Mouse (Mus musculus): ENCODE data around the gene Sat2. TPM values are rescaled to one million over a fixed set of nuclear protein-coding genes. Genes with fewer than 3 reads are reported as not detected.
"Not testable (repeated sequence)": the region's sequence is repeated elsewhere in the genome, so short reads cannot be mapped to it uniquely, and the experiment has no call there.

Sat2 gene
- polyA plus RNA-seq, 1 experiment from 2014 or later = 16.9 TPM

DNA sequence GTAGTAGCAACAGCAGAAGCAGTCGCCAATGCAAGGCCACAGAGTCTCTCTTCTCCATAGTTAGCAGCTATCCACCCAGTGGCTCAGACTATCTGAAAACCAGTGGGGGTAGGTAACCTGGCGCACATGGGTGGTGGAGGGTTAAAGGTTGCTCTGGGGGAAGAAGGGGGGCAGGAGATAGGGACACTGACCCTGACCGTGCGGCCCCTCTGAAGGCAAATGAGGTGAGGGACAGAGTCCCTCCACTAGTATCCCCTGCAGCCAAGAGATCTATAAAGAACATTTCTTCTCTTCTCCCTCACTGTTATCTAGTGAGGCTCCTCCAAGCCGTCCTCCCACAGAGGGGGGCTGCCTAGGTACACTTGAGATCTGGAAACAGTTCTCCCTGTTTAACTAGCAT is 4.0 kb upstream of the Sat2 start, which contains the start of gene Shbg:
Shbg (minus strand) TSS at position 101 of the 400 bp plus-strand sequence.
- H3K4me1 ChIP-seq (ENCODE audit: control insufficient read depth, insufficient read depth, low read length) = peaks cover 4% of the 10 kb centered on the region; the same call in 1 of the 2 replicates
- no peaks in the 10 kb centered on the region for H3K27me3 ChIP-seq (ENCODE audit: control insufficient read depth, insufficient read depth, low read length)
- H3K4me3 ChIP-seq (ENCODE audit: low read length) = no peak within 1 kb of the TSS
- no peak for ATAC-seq (ENCODE audit: low FRiP score, low TSS enrichment)
- no peak within 1 kb of the TSS for H3K9ac ChIP-seq (ENCODE audit: low read depth, low read length)
- 76% methylated on average over 5 of the region's 5 CpGs for WGBS
- H3K9me3 ChIP-seq (ENCODE audit: control insufficient read depth, low read length) = no peaks in the 10 kb centered on the region
- no peak within 1 kb of the TSS for H3K27ac ChIP-seq (ENCODE audit: low read depth, low read length)
- H3K4me2 ChIP-seq (replicated peaks; ENCODE audit: low read depth, low read length) = no peak within 1 kb of the TSS
- H3K36me3 ChIP-seq (ENCODE audit: control insufficient read depth, insufficient read depth, low read length) = no peaks in the 10 kb centered on the region

DNA sequence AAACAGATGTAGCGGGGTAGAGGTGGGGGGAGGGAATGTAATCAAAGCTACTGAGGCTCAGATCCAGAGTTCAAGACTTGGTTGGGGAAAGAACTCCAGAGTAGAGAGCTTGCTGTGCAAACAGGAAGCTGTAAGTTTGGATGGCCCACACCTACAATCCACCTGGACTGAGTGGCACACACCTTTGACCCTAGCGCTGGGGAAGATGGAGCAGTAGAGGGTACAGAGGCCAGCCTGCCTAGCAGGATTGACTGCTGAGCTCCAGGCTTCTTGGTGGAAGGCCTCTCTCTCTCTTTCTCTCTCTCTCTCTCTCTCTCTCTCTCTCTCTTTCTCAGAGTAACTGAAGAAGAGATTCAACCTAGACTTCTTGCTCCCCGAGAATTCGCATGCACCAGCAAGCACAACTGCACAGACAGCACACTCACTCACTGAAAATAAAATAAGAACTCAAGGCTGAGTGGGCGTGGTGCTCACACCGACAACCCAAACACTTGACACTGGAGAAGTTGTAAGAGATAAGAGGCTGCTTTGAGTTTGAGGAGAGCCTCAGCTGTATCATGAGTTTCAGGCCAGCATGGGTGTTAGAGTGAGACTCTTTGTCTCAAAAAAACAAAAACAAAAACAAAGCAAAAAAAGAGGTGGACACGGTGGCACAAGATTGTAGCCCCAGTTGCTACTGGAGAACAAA is 1.3 kb upstream of the Sat2 start:
- no peak overlapping the region for H3K27ac ChIP-seq (ENCODE audit: low read depth, low read length)
- no peak overlapping the region for H3K4me3 ChIP-seq (ENCODE audit: low read length)
- no peaks in the 10 kb centered on the region for H3K27me3 ChIP-seq (ENCODE audit: control insufficient read depth, insufficient read depth, low read length)
- no peak for ATAC-seq (ENCODE audit: low FRiP score, low TSS enrichment)
- no peak overlapping the region for H3K9ac ChIP-seq (ENCODE audit: low read depth, low read length)
- no peak overlapping the region for H3K4me2 ChIP-seq (replicated peaks; ENCODE audit: low read depth, low read length)
- no peaks in the 10 kb centered on the region for H3K9me3 ChIP-seq (ENCODE audit: control insufficient read depth, low read length)
- 80% methylated on average over 7 of the region's 7 CpGs for WGBS
- H3K4me1 ChIP-seq (ENCODE audit: control insufficient read depth, insufficient read depth, low read length) = no peaks in the 10 kb centered on the region; the same call in 1 of the 2 replicates
- no peaks in the 10 kb centered on the region for H3K36me3 ChIP-seq (ENCODE audit: control insufficient read depth, insufficient read depth, low read length)

DNA sequence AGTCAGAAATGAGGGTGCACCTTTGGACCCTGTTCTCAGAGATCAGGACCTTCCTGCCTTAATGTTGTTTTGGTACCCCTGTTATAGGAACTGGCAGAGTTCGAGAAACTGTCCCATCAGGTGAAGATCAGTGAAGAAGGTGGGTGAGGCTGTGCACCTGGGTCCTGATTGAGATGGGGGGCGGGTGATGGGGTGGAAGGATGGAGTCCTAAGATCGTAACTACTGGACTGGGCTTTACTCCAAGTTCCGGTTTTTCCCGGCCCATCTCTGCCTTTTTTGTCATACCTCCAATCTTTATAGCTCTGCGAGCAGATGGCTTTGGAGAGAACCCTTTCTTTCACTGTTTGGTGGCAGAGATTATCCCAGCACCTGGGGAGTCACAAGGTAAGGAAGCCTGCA is 582 bp downstream of the Sat2 start:
- Histone ChIP-seq H3K36me3 (ENCODE audit: control insufficient read depth, insufficient read depth, low read length) (no peaks in the 10 kb centered on the region), H3K27ac (ENCODE audit: low read depth, low read length) (peak overlapping the region; percentile 45; the same call in 1 of the 2 replicates), H3K4me2 (replicated peaks; ENCODE audit: low read depth, low read length) (peak overlapping the region; percentile 71), H3K9me3 (ENCODE audit: control insufficient read depth, low read length) (no peaks in the 10 kb centered on the region), H3K4me1 (ENCODE audit: control insufficient read depth, insufficient read depth, low read length) (no peaks in the 10 kb centered on the region; the same call in 1 of the 2 replicates), H3K4me3 (ENCODE audit: low read length) (peak overlapping the region; percentile 51), H3K27me3 (ENCODE audit: control insufficient read depth, insufficient read depth, low read length) (no peaks in the 10 kb centered on the region), H3K9ac (ENCODE audit: low read depth, low read length) (peak overlapping the region; percentile 67)
- ATAC-seq (ENCODE audit: low FRiP score, low TSS enrichment) = 0 out of 2 replicates have a peak, but pooled peaks have one; percentile 26
- 29% methylated on average over 6 of the region's 6 CpGs for WGBS

DNA sequence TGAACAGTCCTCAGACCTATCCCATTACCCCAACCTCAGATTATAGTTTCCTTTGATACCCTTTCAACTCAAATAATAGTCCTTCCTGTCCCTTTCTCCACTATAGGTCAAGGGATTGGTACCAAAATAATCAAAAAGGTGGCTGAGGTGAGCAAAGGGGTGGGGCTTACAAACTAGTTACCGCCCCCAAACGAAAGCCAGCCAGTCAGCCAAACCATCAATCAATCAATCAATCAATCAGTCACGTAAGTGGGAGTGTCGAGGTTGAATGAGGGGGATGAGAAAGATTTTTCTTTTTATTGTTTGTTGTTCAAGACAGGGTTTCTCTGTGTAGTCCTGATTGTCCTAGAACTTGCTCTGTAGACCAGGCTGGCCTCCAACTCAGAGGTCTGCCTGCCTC is 1.2 kb downstream of the Sat2 start:
- no peaks in the 10 kb centered on the region; the same call in 1 of the 2 replicates for H3K4me1 ChIP-seq (ENCODE audit: control insufficient read depth, insufficient read depth, low read length)
- peak overlapping the region; percentile 67; the same call in 1 of the 2 replicates for H3K9ac ChIP-seq (ENCODE audit: low read depth, low read length)
- no peaks in the 10 kb centered on the region for H3K27me3 ChIP-seq (ENCODE audit: control insufficient read depth, insufficient read depth, low read length)
- peak overlapping the region; percentile 51 for H3K4me3 ChIP-seq (ENCODE audit: low read length)
- no peaks in the 10 kb centered on the region for H3K9me3 ChIP-seq (ENCODE audit: control insufficient read depth, low read length)
- H3K27ac ChIP-seq (ENCODE audit: low read depth, low read length) = no peak overlapping the region
- H3K36me3 ChIP-seq (ENCODE audit: control insufficient read depth, insufficient read depth, low read length) = no peaks in the 10 kb centered on the region
- H3K4me2 ChIP-seq (replicated peaks; ENCODE audit: low read depth, low read length) = peak overlapping the region; percentile 71
- WGBS = 58% methylated on average over 4 of the region's 4 CpGs
- ATAC-seq (ENCODE audit: low FRiP score, low TSS enrichment) = no peak

DNA sequence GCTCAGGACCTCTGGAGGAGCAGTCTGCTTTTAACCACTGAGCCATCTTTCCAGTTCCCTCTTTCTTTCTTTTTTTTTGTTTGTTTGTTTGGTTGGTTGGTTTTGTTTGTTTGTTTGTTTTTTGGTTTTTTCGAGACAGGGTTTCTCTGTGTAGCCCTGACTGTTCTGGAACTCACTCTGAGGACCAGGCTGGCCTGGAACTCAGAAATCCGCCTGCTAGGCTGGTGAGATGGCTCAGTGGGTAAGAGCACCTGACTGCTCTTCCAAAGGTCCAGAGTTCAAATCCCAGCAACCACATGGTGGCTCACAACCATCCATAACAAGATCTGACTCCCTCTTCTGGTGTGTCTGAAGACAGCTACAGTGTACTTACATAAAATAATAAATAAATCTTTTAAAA is 2.5 kb downstream of the Sat2 start:
- not testable (repeated sequence) for H3K4me3 ChIP-seq (ENCODE audit: low read length); H3K27ac ChIP-seq (ENCODE audit: low read depth, low read length); ATAC-seq (ENCODE audit: low FRiP score, low TSS enrichment); H3K4me2 ChIP-seq (replicated peaks; ENCODE audit: low read depth, low read length); H3K4me1 ChIP-seq (ENCODE audit: control insufficient read depth, insufficient read depth, low read length); H3K9me3 ChIP-seq (ENCODE audit: control insufficient read depth, low read length); H3K27me3 ChIP-seq (ENCODE audit: control insufficient read depth, insufficient read depth, low read length); H3K36me3 ChIP-seq (ENCODE audit: control insufficient read depth, insufficient read depth, low read length); H3K9ac ChIP-seq (ENCODE audit: low read depth, low read length)
- 85% methylated on average over 2 of the region's 2 CpGs for WGBS

DNA sequence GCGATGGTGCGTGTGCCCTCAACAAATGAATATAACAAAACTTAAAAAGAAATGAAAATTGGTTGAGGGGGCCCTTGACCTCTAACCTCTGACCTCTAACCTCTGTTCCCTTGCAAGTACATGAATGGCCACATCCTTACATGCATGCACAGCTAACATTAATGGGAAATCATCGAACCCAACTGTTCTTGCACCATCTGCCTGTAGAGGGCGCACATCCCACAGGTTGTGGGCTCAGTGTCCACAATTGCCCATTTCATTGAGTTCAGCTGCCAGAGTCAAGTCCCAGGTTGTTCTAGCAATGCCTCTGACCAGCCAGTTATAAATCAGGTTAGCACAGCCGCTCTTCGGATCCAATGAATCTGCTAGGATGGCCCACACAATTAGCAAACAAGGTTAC is 6.5 kb downstream of the Sat2 start:
- H3K4me3 ChIP-seq (ENCODE audit: low read length) = no peak overlapping the region
- no peak overlapping the region for H3K27ac ChIP-seq (ENCODE audit: low read depth, low read length)
- no peak overlapping the region for H3K4me2 ChIP-seq (replicated peaks; ENCODE audit: low read depth, low read length)
- no peak overlapping the region for H3K9ac ChIP-seq (ENCODE audit: low read depth, low read length)
- H3K36me3 ChIP-seq (ENCODE audit: control insufficient read depth, insufficient read depth, low read length) = no peaks in the 10 kb centered on the region
- no peaks in the 10 kb centered on the region for H3K9me3 ChIP-seq (ENCODE audit: control insufficient read depth, low read length)
- no peaks in the 10 kb centered on the region for H3K27me3 ChIP-seq (ENCODE audit: control insufficient read depth, insufficient read depth, low read length)
- no peak for ATAC-seq (ENCODE audit: low FRiP score, low TSS enrichment)
- WGBS = 34% methylated on average over 6 of the region's 6 CpGs
- no peaks in the 10 kb centered on the region for H3K4me1 ChIP-seq (ENCODE audit: control insufficient read depth, insufficient read depth, low read length)

DNA sequence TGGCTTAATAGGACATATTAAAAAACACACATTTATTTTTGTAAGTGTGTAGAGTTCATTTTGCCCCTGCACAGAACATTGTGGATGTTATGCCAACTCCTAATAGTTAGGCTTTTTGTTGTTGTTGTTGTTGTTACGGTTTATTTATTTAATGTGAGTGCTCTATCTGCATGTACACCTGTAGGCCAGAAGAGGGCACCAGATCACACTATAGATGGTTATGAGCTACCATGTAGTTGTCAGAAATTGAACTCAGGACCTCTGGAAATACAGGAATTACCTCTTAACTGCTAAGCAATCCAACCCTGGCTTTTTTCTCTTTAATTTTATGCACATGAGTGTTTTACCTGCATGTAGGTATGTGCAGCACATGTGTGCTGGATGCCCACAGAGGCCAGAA is 8.0 kb downstream of the Sat2 start:
- no peak overlapping the region for H3K4me3 ChIP-seq (ENCODE audit: low read length)
- H3K4me2 ChIP-seq (replicated peaks; ENCODE audit: low read depth, low read length) = no peak overlapping the region
- H3K9me3 ChIP-seq (ENCODE audit: control insufficient read depth, low read length) = no peaks in the 10 kb centered on the region
- no peak overlapping the region for H3K27ac ChIP-seq (ENCODE audit: low read depth, low read length)
- no peak for ATAC-seq (ENCODE audit: low FRiP score, low TSS enrichment)
- 74% methylated on average over 1 of the region's 1 CpGs for WGBS
- no peak overlapping the region for H3K9ac ChIP-seq (ENCODE audit: low read depth, low read length)
- peaks cover 2% of the 10 kb centered on the region; the same call in 1 of the 2 replicates for H3K36me3 ChIP-seq (ENCODE audit: control insufficient read depth, insufficient read depth, low read length)
- peaks cover 11% of the 10 kb centered on the region for H3K4me1 ChIP-seq (ENCODE audit: control insufficient read depth, insufficient read depth, low read length)
- H3K27me3 ChIP-seq (ENCODE audit: control insufficient read depth, insufficient read depth, low read length) = no peaks in the 10 kb centered on the region

DNA sequence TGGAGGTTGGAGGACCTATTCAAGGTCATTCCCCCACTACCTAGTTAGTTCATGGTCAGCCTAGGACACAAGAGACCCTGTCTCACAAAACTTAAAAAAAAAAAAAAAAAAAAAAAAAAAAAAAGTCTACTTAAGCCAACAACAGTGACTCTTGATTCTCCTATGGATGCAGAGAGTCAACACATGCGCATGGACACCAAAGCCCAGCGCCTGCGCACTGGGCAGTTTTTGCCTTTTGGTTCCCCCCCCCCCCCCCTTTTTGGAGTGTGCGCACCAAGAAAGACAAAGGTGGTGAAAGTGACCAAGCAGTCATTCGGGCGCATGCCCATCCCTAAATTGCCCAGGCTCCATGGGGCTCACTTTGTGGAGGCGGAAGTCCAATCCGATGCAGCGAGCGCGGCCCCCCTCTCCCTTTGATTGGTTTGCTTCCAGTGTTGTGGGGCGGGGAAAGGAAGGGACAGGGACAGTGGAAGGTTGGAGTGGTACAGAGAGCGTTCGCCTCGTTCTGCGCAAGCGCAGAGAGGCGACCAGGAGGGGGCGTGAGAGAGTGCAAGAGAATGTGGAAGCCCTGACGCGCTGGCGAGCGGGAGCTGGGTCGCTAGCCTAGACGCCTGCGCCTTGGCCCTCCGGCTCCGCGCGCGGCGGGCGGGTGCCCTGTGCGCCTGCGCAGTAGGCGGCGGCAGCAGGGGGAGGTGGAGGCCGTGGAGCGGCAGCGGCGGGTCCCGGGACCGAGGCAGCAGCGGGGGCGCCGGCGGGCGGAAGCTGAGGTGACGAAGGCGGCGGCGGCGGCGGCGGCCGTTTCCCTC is 10.7 kb downstream of the Sat2 start, which contains the start of gene Fxr2:
Fxr2 (plus strand) TSS at position 707 of the 806 bp plus-strand sequence.
- H3K4me3 ChIP-seq (ENCODE audit: low read length) = peak within 1 kb of the TSS; percentile 96
- peaks cover 9% of the 10 kb centered on the region; the same call in 1 of the 2 replicates for H3K36me3 ChIP-seq (ENCODE audit: control insufficient read depth, insufficient read depth, low read length)
- peak within 1 kb of the TSS; percentile 64 for H3K4me2 ChIP-seq (replicated peaks; ENCODE audit: low read depth, low read length)
- no peaks in the 10 kb centered on the region for H3K27me3 ChIP-seq (ENCODE audit: control insufficient read depth, insufficient read depth, low read length)
- under 1% methylated on average over 38 of the region's 56 CpGs for WGBS
- H3K4me1 ChIP-seq (ENCODE audit: control insufficient read depth, insufficient read depth, low read length) = peaks cover 21% of the 10 kb centered on the region
- peak; percentile 98 for ATAC-seq (ENCODE audit: low FRiP score, low TSS enrichment)
- H3K27ac ChIP-seq (ENCODE audit: low read depth, low read length) = peak within 1 kb of the TSS; percentile 97
- H3K9me3 ChIP-seq (ENCODE audit: control insufficient read depth, low read length) = no peaks in the 10 kb centered on the region
- peak within 1 kb of the TSS; percentile 97 for H3K9ac ChIP-seq (ENCODE audit: low read depth, low read length)

Data from kidney, embryonic 14.5 days (tissue).